Mouse (Mus musculus) hindbrain, embryonic 14.5 days (tissue): ENCODE results near the gene Syngr2. TPM values are rescaled to one million over a fixed set of nuclear protein-coding genes. Genes with fewer than 3 reads are reported as not detected.
"Not testable (repeated sequence)": the region's sequence is repeated elsewhere in the genome, so short reads cannot be mapped to it uniquely, and the experiment has no call there.

ENCODE experiments used
- ATAC-seq: fragments of 200-750 bp; cut with Nextera tagmentation; 2 replicates; pipeline ENCODE4 v1.8.0; 2017; ENCODE audit warnings: moderate number of reproducible peaks, mild to moderate bottlenecking, moderate TSS enrichment, moderate library complexity; ENCODE audit not compliant: low FRiP score
- DNase-seq: peaks from one replicate; pipeline ENCODE4 v3.0.0-alpha.2; 2015; ENCODE audit warnings: low spot score
- H3K27ac ChIP-seq: fragments of 300-500 bp; sonication (generic); 2 replicates; pipeline ENCODE4 v1.5.1; 2014; ENCODE audit warnings: mild to moderate bottlenecking, moderate library complexity
- H3K27me3 ChIP-seq: fragments of 300-500 bp; sonication (generic); 2 replicates; pipeline ENCODE4 v1.6.1; 2014; ENCODE audit warnings: mild to moderate bottlenecking, low read length, mixed read lengths; ENCODE audit not compliant: control insufficient read depth, insufficient read depth
- H3K36me3 ChIP-seq: fragments of 300-500 bp; sonication (generic); replicated peaks from 2 replicates; pipeline ENCODE4 v1.6.1; 2014; ENCODE audit not compliant: control insufficient read depth, insufficient read depth
- H3K4me1 ChIP-seq: fragments of 300-500 bp; sonication (generic); replicated peaks from 2 replicates; pipeline ENCODE4 v1.6.1; 2014; ENCODE audit warnings: antibody characterized with exemption, low read length, mixed read lengths; ENCODE audit not compliant: control insufficient read depth, insufficient read depth
- H3K4me2 ChIP-seq: fragments of 300-500 bp; sonication (generic); replicated peaks from 2 replicates; pipeline ENCODE4 v1.6.1; 2014; ENCODE audit warnings: mild to moderate bottlenecking, moderate library complexity
- H3K4me3 ChIP-seq: fragments of 300-500 bp; sonication (generic); replicated peaks from 2 replicates; pipeline ENCODE4 v1.5.1; 2014; ENCODE audit warnings: mild to moderate bottlenecking, low read length
- H3K9ac ChIP-seq: fragments of 300-500 bp; sonication (generic); 2 replicates; pipeline ENCODE4 v1.6.1; 2014
- H3K9me3 ChIP-seq: fragments of 300-500 bp; sonication (generic); 2 replicates; pipeline ENCODE4 v1.6.1; 2016; ENCODE audit warnings: low read length; ENCODE audit not compliant: control insufficient read depth
- WGBS: fragments of 180-500 bp; shearing (Covaris S2); extraction: QIAGEN DNeasy Blood & Tissue Kit; methylation state at CpG from one replicate; pipeline ENCODE4 v1.1.7; 2014; 5-methylcytosine and 5-hydroxymethylcytosine counted together
- polyA plus RNA-seq: library from polyadenylated mRNA; unstranded; fragments of >200 nt; fragmentation: Nextera tagmentation; extraction: Ambion mirVana; gene quantifications from 2 replicates; pipeline ENCODE4 v1.2.1, GENCODE M21; 2014

The Syngr2 gene
- polyA plus RNA-seq, 1 experiment from 2014 or later = 17.6 TPM

DNA sequence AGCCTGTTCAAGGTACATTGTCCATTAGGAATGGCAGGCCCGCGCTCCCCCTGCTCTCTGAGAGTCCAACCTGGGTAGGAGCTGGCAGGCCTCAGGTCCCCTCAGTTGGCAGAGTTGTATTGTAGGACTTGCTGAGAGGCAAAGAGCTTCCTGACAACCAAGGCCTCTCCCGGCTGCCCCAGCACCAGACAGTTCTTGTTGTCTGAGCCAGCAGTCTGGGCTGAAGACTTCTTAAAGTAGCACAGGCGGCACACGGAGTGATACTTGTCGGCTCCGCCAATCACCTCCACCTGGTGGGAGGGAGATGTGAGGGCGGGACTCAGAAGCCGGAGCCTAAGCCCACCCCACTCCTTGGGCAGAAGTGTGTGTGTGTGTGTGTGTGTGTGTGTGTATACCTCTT is 6.4 kb downstream of the Syngr2 start:
- not testable (repeated sequence) for H3K27ac ChIP-seq, DNase-seq, ATAC-seq, H3K9ac ChIP-seq, H3K4me1 ChIP-seq, H3K27me3 ChIP-seq, H3K36me3 ChIP-seq, H3K9me3 ChIP-seq, H3K4me2 ChIP-seq, H3K4me3 ChIP-seq
- 89% methylated on average over 9 of the region's 9 CpGs for WGBS

DNA sequence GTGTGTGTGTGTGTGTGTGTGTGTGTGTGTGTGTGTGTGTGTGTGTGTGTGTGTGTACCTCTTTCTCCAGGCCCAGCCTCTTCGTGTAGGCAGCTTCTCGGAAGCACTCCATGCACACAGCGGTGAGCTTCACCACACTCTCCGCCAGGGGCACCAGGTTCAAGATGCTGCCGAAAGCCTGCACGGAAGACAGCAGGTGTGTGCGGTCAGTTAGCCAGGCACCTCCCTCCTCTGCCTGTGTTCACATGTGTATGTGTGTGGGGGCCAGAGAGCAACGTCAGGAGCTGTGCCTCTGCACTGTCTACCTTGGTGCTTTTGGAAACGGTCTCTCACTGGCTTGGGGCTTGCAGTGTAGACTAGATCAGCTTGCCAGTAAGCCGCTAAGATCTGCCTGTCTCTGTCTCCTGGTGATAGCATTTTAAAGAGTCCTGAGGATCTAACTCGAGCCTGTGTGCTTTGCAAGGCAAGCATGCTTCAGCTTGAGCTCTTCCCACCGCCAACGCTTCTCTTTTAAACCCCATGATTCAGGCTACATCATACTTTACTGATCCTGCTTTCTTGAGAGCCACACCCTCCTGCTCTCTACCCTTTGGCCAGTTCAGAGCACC is 7.0 kb downstream of the Syngr2 start:
- 91% methylated on average over 12 of the region's 13 CpGs for WGBS
- Histone ChIP-seq H3K4me1 (no peaks in the 10 kb centered on the region), H3K4me3 (no peak overlapping the region), H3K27me3 (no peaks in the 10 kb centered on the region), H3K9ac (no peak overlapping the region), H3K9me3 (no peaks in the 10 kb centered on the region), H3K36me3 (no peaks in the 10 kb centered on the region), H3K27ac (no peak overlapping the region), H3K4me2 (no peak overlapping the region)
- no peak for DNase-seq
- no peak for ATAC-seq

DNA sequence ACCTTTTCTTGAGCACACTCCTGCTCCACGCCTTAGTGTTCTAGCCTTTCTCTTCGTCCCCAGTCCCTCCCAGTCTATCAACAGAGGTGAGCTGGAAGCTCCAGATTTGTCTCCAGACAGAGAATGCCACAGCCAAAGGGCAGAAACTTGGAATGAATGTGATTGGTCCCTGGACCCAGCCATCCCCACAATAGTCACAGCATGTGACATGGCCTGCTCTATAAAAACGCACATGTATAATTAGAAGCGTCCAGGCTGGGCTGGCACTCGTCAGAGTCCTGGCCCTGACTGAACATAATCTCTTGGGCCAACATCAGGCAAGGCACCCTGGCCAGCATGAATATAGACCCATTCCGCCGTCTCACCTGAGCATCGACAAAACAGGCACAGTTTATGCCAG is 9.6 kb downstream of the Syngr2 start:
- Histone ChIP-seq H3K4me1 (peaks cover 3% of the 10 kb centered on the region; the same call in 1 of the 2 replicates), H3K36me3 (no peaks in the 10 kb centered on the region), H3K27ac (no peak overlapping the region), H3K4me2 (no peak overlapping the region), H3K9me3 (no peaks in the 10 kb centered on the region), H3K27me3 (no peaks in the 10 kb centered on the region), H3K9ac (no peak overlapping the region), H3K4me3 (no peak overlapping the region)
- no peak for ATAC-seq
- DNase-seq = no peak
- WGBS = 56% methylated on average over 8 of the region's 8 CpGs

DNA sequence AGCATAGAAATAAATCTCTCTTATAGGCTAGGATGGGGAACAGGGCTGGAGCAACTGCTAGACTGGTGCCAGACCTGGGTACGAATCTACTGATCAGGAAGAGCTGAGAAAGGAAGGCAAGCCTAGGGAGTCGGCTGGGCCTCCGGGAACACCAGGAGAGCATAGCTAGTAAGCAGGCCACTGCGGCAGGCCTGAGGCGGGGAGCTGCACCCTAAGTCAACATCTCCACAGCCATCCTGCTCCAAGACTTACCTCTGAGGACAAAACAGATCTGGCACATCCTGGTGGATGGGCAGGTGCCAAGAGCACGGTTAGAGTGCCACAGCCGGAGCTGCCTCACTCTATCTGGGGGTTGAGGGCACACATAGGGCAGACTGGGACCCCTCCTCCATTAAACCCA is 10.7 kb downstream of the Syngr2 start:
- Histone ChIP-seq H3K27me3 (no peaks in the 10 kb centered on the region), H3K9me3 (no peaks in the 10 kb centered on the region), H3K4me2 (no peak overlapping the region), H3K4me1 (peaks cover 9% of the 10 kb centered on the region), H3K4me3 (no peak overlapping the region), H3K36me3 (no peaks in the 10 kb centered on the region), H3K27ac (no peak overlapping the region), H3K9ac (no peak overlapping the region)
- no peak for DNase-seq
- WGBS = 94% methylated on average over 7 of the region's 7 CpGs
- ATAC-seq = no peak

DNA sequence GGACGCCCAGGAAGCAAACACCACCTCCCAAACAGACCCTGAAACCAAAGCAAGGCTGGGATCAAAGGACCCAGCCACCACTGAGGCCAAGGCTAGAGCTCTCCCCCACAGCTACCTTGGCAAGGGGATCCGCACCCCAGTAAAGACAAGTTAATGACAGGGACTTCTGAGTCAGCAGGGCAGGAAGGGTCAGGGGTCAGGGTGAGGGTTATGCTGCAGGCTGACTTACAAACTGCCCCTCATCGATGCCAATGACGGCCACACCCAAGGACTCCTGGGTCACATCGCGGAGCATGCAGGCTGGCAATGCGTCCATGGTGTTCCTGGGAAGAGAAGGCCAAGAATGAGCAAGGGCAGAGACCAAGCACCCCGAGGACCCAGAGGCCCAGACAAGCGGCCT is 12.4 kb downstream of the Syngr2 start:
- DNase-seq (no peak), ATAC-seq (no peak)
- no peak overlapping the region for H3K9ac ChIP-seq
- no peak overlapping the region for H3K4me3 ChIP-seq
- H3K27me3 ChIP-seq = no peaks in the 10 kb centered on the region
- H3K36me3 ChIP-seq = no peaks in the 10 kb centered on the region
- H3K27ac ChIP-seq = no peak overlapping the region
- no peaks in the 10 kb centered on the region for H3K9me3 ChIP-seq
- H3K4me1 ChIP-seq = peaks cover 23% of the 10 kb centered on the region
- 85% methylated on average over 9 of the region's 9 CpGs for WGBS
- H3K4me2 ChIP-seq = no peak overlapping the region

DNA sequence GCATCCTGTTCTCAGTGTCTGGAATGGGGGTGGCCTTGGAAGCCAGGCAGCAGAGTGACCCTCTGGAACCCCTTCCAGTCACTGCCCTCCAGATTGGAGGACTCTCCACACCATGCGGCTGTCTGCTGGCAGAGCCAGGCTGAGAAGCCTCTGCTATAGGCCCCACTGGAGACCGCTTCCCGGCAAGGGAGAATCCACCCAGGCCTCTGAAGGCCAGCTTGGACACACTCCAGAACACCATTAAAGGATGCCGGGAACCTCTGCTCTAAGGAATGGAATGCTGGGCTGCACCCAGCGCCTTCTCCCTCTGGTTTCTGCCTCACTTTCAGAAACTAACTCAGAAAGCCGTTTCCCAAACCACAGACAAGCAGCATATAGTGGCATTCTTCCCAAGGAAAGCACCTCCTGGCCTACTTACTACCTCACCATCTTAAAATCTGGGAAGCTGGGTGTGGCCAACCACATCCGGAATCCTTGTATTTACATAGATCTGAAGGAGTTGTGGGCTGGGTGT is 13.3 kb downstream of the Syngr2 start:
- WGBS = 89% methylated on average over 7 of the region's 7 CpGs
- DNase-seq (no peak), ATAC-seq (no peak)
- Histone ChIP-seq H3K27me3 (no peaks in the 10 kb centered on the region), H3K4me2 (no peak overlapping the region), H3K9ac (no peak overlapping the region), H3K4me1 (peaks cover 23% of the 10 kb centered on the region), H3K9me3 (no peaks in the 10 kb centered on the region), H3K27ac (no peak overlapping the region), H3K4me3 (no peak overlapping the region), H3K36me3 (no peaks in the 10 kb centered on the region)

DNA sequence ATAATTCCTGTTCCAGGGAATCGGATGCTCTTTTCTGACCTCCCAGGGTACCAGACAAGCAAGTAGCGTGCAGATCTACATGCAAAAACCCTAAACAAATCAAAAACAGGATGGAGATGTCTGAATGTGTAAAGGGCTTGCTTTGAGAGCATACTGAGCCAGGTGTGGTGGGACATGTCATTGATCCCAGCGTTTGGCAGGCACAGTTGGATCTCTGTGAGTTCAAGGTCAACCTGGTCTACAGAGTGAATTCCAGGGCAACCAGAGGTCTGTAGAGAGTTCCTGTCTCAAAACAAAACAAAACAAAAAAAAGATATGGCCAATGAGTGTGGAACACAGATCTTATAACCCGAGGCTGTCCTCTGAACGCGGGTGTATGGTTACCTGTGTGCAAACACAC is 13.9 kb downstream of the Syngr2 start:
- no peaks in the 10 kb centered on the region for H3K36me3 ChIP-seq
- DNase-seq (no peak), ATAC-seq (no peak)
- H3K4me3 ChIP-seq = no peak overlapping the region
- H3K4me2 ChIP-seq = no peak overlapping the region
- no peak overlapping the region for H3K9ac ChIP-seq
- H3K4me1 ChIP-seq = peaks cover 23% of the 10 kb centered on the region
- H3K9me3 ChIP-seq = no peaks in the 10 kb centered on the region
- WGBS = 96% methylated on average over 6 of the region's 6 CpGs
- no peaks in the 10 kb centered on the region for H3K27me3 ChIP-seq
- H3K27ac ChIP-seq = no peak overlapping the region

DNA sequence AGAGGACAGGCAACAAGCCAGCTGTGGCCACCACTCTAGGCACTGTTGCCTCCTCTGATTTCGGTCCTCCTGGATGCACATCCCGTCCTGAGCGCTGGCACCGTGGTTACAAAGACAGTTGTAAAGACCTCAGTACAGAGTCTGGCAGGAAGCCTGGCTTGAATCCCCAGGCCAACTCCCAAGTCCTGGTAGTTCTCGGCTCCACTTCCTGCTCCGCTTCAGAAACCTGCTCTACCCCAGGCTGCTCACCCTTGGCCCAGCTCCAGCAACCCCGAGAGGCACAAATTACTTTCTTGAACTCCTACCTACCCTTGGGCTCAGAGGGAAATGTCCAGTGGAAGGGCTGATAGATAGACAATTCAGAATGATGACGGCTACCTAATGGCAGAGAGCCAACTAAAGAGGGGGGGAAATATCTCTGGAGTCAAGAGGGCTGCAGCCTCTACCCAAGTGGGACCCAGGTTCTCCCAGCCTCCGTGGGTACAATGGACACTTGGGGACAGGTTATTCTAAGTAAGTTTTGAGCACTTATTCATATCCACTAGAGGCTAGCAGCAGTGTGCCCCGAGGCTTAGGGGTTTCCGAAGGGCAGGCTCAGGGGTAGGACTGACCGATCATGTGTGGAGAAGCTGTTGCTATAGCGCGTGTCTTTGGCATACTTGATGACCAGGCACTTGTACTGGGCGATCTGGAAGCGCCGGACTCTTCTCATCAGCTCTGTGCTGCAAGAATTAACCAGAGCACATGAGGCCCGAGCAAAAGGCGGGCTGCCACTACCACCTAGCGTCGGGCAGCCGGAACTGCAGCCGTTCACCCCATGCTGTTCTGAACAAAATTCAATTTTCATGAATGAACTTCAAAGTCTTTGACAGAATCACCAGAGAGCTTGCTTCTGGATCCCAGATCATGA is 14.8 kb downstream of the Syngr2 start:
- Histone ChIP-seq H3K36me3 (no peaks in the 10 kb centered on the region), H3K27ac (no peak overlapping the region), H3K4me1 (peaks cover 29% of the 10 kb centered on the region), H3K9me3 (no peaks in the 10 kb centered on the region), H3K27me3 (no peaks in the 10 kb centered on the region), H3K4me2 (peak overlapping the region; percentile 67), H3K9ac (peak overlapping the region; percentile 11; the same call in 1 of the 2 replicates), H3K4me3 (peak overlapping the region; percentile 35)
- DNase-seq (peak; percentile 89), ATAC-seq (peak; percentile 76)
- WGBS = 18% methylated on average over 23 of the region's 23 CpGs

DNA sequence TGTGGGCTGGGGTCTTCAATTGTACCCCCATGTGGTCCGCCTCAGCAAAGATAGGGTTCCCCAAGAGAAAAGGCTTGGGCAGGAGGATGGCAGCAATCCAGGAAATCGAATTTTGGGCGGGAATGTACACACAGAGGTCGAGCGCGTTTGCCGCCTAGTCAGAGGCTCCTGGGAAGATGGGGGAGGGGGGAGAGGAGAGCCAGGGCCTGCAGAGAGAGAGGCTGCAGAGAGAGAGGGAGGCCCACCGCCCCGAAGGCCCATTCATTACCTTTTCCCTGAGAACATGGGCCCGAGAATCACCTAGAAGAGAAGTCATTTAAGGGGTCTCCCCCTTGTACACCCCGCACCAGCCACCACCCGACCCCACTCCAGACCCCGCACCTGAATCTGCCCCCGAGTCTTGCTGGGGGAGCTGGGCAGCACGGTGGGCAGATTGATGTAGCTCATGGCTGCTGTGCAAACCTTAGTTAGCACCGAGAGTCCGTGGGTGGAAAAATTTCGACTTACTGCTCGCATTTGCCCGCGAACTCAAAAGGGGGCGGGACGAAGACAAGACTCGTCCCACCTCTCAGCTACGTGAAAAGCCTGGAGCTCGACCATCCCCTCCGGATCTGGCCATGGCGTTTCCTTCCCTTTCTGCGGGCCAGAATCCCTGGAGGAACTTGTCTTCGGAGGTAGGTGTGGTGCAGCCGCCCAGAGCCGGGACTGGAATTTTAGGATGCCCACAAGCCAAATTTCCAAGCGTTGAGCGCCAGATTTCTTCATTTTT is 16.0 kb downstream of the Syngr2 start, which contains the start of the genes Afmid and Tk1:
Afmid (plus strand) TSS at position 592 of the 769 bp plus-strand sequence.
Tk1 (minus strand) TSS at position 760 of the 769 bp plus-strand sequence.
- Histone ChIP-seq H3K27ac (peak within 1 kb of the TSS; percentile 60; the same call in 1 of the 2 replicates), H3K9me3 (no peaks in the 10 kb centered on the region), H3K4me3 (peak within 1 kb of the TSS; percentile 35), H3K27me3 (no peaks in the 10 kb centered on the region), H3K4me1 (peaks cover 31% of the 10 kb centered on the region), H3K4me2 (peak within 1 kb of the TSS; percentile 67), H3K9ac (peak within 1 kb of the TSS; percentile 50), H3K36me3 (no peaks in the 10 kb centered on the region)
- 0 out of 2 replicates have a peak, but pooled peaks have one; percentile 46 for ATAC-seq
- WGBS = under 1% methylated on average over 34 of the region's 34 CpGs
- peak; percentile 73 for DNase-seq
